Mouse (Mus musculus) embryonic facial prominence, embryonic 13.5 days (tissue): ENCODE measurements around the gene Prl3c1. TPM values are rescaled to one million over a fixed set of nuclear protein-coding genes. Genes with fewer than 3 reads are reported as not detected.
"Not testable (repeated sequence)": the region's sequence is repeated elsewhere in the genome, so short reads cannot be mapped to it uniquely, and the experiment has no call there.

Experiments used
- ATAC-seq: fragments of 200-750 bp; cut with Nextera tagmentation; 2 replicates; pipeline ENCODE4 v1.8.0; 2017; ENCODE audit warnings: low read depth; ENCODE audit not compliant: insufficient number of reproducible peaks, insufficient read depth, low FRiP score, low TSS enrichment
- H3K27ac ChIP-seq: fragments of 300-500 bp; sonication (generic); 2 replicates; pipeline ENCODE4 v1.5.1; 2015; ENCODE audit warnings: moderate library complexity, mild to moderate bottlenecking, inconsistent platforms
- H3K27me3 ChIP-seq: fragments of 300-500 bp; sonication (generic); 2 replicates; pipeline ENCODE4 v1.6.1; 2015; ENCODE audit warnings: mild to moderate bottlenecking, inconsistent platforms
- H3K36me3 ChIP-seq: fragments of 300-500 bp; sonication (generic); 2 replicates; pipeline ENCODE4 v1.6.1; 2015; ENCODE audit warnings: mild to moderate bottlenecking, inconsistent platforms
- H3K4me1 ChIP-seq: fragments of 300-500 bp; sonication (generic); 2 replicates; pipeline ENCODE4 v1.6.1; 2015; ENCODE audit warnings: inconsistent platforms
- H3K4me2 ChIP-seq: fragments of 300-500 bp; sonication (generic); 2 replicates; pipeline ENCODE4 v1.6.1; 2015; ENCODE audit warnings: moderate library complexity, mild to moderate bottlenecking, inconsistent platforms
- H3K4me3 ChIP-seq: fragments of 300-500 bp; sonication (generic); 2 replicates; pipeline ENCODE4 v1.5.1; 2015; ENCODE audit warnings: mild to moderate bottlenecking, inconsistent platforms
- H3K9ac ChIP-seq: fragments of 300-500 bp; sonication (generic); 2 replicates; pipeline ENCODE4 v1.6.1; 2015; ENCODE audit warnings: mild to moderate bottlenecking, inconsistent platforms
- H3K9me3 ChIP-seq: fragments of 300-500 bp; sonication (generic); 2 replicates; pipeline ENCODE4 v1.6.1; 2016; ENCODE audit warnings: inconsistent platforms
- WGBS: fragments of 180-500 bp; shearing (Covaris S2); methylation state at CpG from one replicate; pipeline ENCODE4 v1.1.7; 2015; ENCODE audit warnings: mixed read lengths; 5-methylcytosine and 5-hydroxymethylcytosine counted together
- polyA plus RNA-seq: library from polyadenylated mRNA; unstranded; fragments of >200 nt; fragmentation: Nextera tagmentation; extraction: Ambion mirVana; gene quantifications from 2 replicates; pipeline ENCODE4 v1.2.1, GENCODE M21; 2015

The Prl3c1 gene
- polyA plus RNA-seq, result not detected in 2 replicates

- H3K4me1 ChIP-seq, result no peaks in the 10 kb centered on the region
- WGBS, result 78% methylated on average over 1 of the region's 1 CpGs
- H3K4me2 ChIP-seq, result no peak within 1 kb of the TSS
- H3K27me3 ChIP-seq, result no peaks in the 10 kb centered on the region
- no peak within 1 kb of the TSS for H3K9ac ChIP-seq
- H3K4me3 ChIP-seq, result no peak within 1 kb of the TSS
- no peaks in the 10 kb centered on the region for H3K9me3 ChIP-seq
- no peak for ATAC-seq
- no peak within 1 kb of the TSS for H3K27ac ChIP-seq
- no peaks in the 10 kb centered on the region for H3K36me3 ChIP-seq
These were observed at the start of gene Prl3c1 for GRCm38 (mm10) chr13:27196359-27196758. Gene Prl3c1, plus strand, starts transcription at chr13:27196659.

- no peak for ATAC-seq
These were observed 48.2 kb upstream of the Prl3c1 start for GRCm38 (mm10) chr13:27148264-27148663.

GRCm38 (mm10) chr13:27156490-27156889 is 40.0 kb upstream of the Prl3c1 start, which contains the start of gene Prl3d3:
Gene Prl3d3, plus strand, starts transcription at chr13:27156790.
- not testable (repeated sequence) for H3K9ac ChIP-seq, H3K4me3 ChIP-seq, H3K27me3 ChIP-seq, H3K4me2 ChIP-seq, H3K27ac ChIP-seq, H3K36me3 ChIP-seq, H3K4me1 ChIP-seq, H3K9me3 ChIP-seq, ATAC-seq
- 96% methylated on average over 3 of the region's 3 CpGs for WGBS

More at GRCm38 (mm10) chr13:27148264-27148663, 48.2 kb upstream of the Prl3c1 start:
- 67% methylated on average over 1 of the region's 1 CpGs for WGBS
- no peak overlapping the region for H3K4me3 ChIP-seq
- H3K9ac ChIP-seq, result no peak overlapping the region
- H3K36me3 ChIP-seq, result no peaks in the 10 kb centered on the region
- H3K4me2 ChIP-seq, result no peak overlapping the region
- H3K27me3 ChIP-seq, result no peaks in the 10 kb centered on the region
- H3K4me1 ChIP-seq, result no peaks in the 10 kb centered on the region
- no peaks in the 10 kb centered on the region for H3K9me3 ChIP-seq
- H3K27ac ChIP-seq, result no peak overlapping the region

- no peak for ATAC-seq
- Histone ChIP-seq H3K9me3 (no peaks in the 10 kb centered on the region), H3K4me2 (no peak within 1 kb of the TSS), H3K36me3 (no peaks in the 10 kb centered on the region), H3K27ac (no peak within 1 kb of the TSS), H3K4me1 (no peaks in the 10 kb centered on the region), H3K4me3 (no peak within 1 kb of the TSS), H3K27me3 (no peaks in the 10 kb centered on the region), H3K9ac (no peak within 1 kb of the TSS)
- WGBS, result 91% methylated on average over 1 of the region's 1 CpGs
These were observed 45.1 kb downstream of the Prl3c1 start, which contains the start of gene Prl3b1 for GRCm38 (mm10) chr13:27241547-27241946. Gene Prl3b1, plus strand, starts transcription at chr13:27241847.

Other genes with a start within 250 kb of the Prl3c1 start
- gene Prl, start 139.1 kb upstream of the Prl3c1 start, polyA plus RNA-seq, result not detected in 2 replicates
- not detected in 2 replicates for gene Prl3d1, start 102.5 kb upstream of the Prl3c1 start, polyA plus RNA-seq
- not detected in 2 replicates for gene Prl3d2, start 75.0 kb upstream of the Prl3c1 start, polyA plus RNA-seq
- gene Prl3d3, start 39.9 kb upstream of the Prl3c1 start, polyA plus RNA-seq, result not detected in 2 replicates
- gene Prl3b1, start 45.2 kb downstream of the Prl3c1 start, polyA plus RNA-seq, result not detected in 2 replicates
- not detected in 2 replicates for gene Prl3a1, start 62.8 kb downstream of the Prl3c1 start, polyA plus RNA-seq
- not detected in 2 replicates for gene Prl6a1, start 116.0 kb downstream of the Prl3c1 start, polyA plus RNA-seq
- gene Prl8a2, start 149.0 kb downstream of the Prl3c1 start, polyA plus RNA-seq, result not detected in 2 replicates
- not detected in 2 replicates for gene Prl2b1, start 194.2 kb downstream of the Prl3c1 start, polyA plus RNA-seq
- not detected in 2 replicates for gene Prl8a6, start 242.0 kb downstream of the Prl3c1 start, polyA plus RNA-seq